Mouse (Mus musculus) G1E (cell line): ENCODE results near the gene Cdh18.
"Not testable (repeated sequence)": the region's sequence is repeated elsewhere in the genome, so short reads cannot be mapped to it uniquely, and the experiment has no call there.

Experiments
- CTCF ChIP-seq: IDR thresholded peaks from 2 replicates; pipeline ENCODE4 v1.5.1; 2012; ENCODE audit warnings: low read depth, low read length, inconsistent platforms, mixed read lengths
- GATA1 ChIP-seq: IDR thresholded peaks from 2 replicates; pipeline ENCODE4 v1.6.1; 2012; ENCODE audit warnings: borderline replicate concordance, low read length, inconsistent platforms, mixed read lengths
- TAL1 ChIP-seq: conservative IDR thresholded peaks from 2 replicates; pipeline ENCODE4 v1.6.1; 2012; ENCODE audit warnings: low read depth, low read length, inconsistent platforms, mixed read lengths

DNA sequence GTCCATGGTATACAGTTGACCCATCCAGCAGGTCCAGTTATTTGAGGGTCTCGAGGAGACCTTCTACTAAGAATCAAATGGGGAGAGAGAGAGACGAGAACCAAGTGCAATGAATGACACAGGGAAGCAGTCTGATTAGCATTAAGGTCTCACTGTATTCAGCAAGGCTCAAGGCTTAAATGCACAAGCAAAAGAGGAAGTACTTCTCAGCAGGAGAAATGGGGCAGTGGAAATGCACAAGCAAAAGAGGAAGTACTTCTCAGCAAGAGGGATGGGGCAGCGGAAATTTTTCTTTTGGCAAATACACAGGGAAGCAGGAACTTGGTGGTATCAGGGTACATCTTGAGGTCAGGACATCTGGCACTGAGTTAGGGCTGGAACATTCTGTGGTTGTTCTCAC is 217.8 kb downstream of the Cdh18 start:
- not testable (repeated sequence) for TF ChIP-seq GATA1, CTCF, TAL1
